Mouse (Mus musculus) embryonic fibroblast, embryonic 13.5 days (primary cell): Measurements from ENCODE around the gene Fthl17c.

Source experiments
- CTCF ChIP-seq: IDR thresholded peaks from 2 replicates; pipeline ENCODE4 v1.5.1; 2011; ENCODE audit warnings: mild to moderate bottlenecking, control low read depth, low read length, moderate library complexity, borderline replicate concordance; ENCODE audit not compliant: insufficient read depth
- POLR2A ChIP-seq: IDR thresholded peaks from 2 replicates; pipeline ENCODE4 v1.6.1; 2011; ENCODE audit warnings: low read depth, mild to moderate bottlenecking, control low read depth, low read length, moderate library complexity

- TF ChIP-seq CTCF (no peak), POLR2A (no peak)
These were observed 39.7 kb upstream of the Fthl17c start for GRCm38 (mm10) chrX:9016079-9016478.
